Mouse (Mus musculus) bone marrow, adult 2 months (tissue): Measurements from ENCODE around the gene Ckap5.

Experiments used
- CTCF ChIP-seq: fragments of 200-500 bp; IDR thresholded peaks from 2 replicates; pipeline ENCODE4 v1.5.1; 2011; ENCODE audit warnings: low read length, control low read depth; ENCODE audit not compliant: control insufficient read depth, insufficient read depth
- POLR2A ChIP-seq: fragments of 200-500 bp; IDR thresholded peaks from 2 replicates; pipeline ENCODE4 v1.6.1; 2011; ENCODE audit warnings: low read depth, mild to moderate bottlenecking, control low read depth, low read length, borderline replicate concordance; ENCODE audit not compliant: control insufficient read depth

DNA sequence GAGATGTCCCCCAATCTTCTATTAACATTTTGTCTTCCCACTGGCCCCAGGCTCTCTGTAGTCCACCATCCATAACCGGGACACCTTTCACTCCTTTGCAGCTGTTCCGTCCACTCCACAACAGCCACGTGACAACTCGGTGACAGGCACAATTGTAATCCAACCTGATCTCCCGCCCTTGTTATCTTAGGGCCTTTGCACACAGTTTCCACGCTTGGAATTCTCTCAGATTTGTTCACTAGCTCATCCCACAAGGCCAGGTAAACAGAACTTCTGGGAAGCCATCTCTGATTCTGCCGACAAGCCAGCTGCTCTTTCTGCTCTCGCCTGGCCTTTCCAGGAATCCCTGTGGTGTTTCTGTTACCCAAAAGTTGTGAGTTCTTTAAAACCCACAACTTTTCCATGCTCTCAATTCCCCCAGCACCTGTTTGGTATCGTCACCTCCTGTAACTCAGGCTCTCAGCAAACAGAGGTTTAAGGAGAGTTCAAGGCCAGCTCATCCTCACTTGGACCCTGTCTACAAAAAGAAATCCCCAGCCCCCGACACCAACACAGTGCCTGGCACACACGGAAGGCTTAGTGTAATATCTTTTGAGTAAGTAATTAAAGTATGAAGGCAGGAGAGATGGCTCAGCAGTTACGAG is 106.9 kb downstream of the Ckap5 start:
- no peak for TF ChIP-seq POLR2A
- TF ChIP-seq CTCF, result no peak
